Mouse (Mus musculus): ENCODE results near the gene Supt20. TPM values are rescaled to one million over a fixed set of nuclear protein-coding genes. Genes with fewer than 3 reads are reported as not detected.

Supt20 gene
- total RNA-seq (2012; rRNA removed) (34.1 and 36.6 TPM in 2 replicates), total RNA-seq (2014; rRNA removed) (38.6 and 45.3 TPM in 2 replicates), polyA plus RNA-seq (2012; ENCODE audit: insufficient read length, low read depth) (66.3 and 69.5 TPM in 2 replicates)

DNA sequence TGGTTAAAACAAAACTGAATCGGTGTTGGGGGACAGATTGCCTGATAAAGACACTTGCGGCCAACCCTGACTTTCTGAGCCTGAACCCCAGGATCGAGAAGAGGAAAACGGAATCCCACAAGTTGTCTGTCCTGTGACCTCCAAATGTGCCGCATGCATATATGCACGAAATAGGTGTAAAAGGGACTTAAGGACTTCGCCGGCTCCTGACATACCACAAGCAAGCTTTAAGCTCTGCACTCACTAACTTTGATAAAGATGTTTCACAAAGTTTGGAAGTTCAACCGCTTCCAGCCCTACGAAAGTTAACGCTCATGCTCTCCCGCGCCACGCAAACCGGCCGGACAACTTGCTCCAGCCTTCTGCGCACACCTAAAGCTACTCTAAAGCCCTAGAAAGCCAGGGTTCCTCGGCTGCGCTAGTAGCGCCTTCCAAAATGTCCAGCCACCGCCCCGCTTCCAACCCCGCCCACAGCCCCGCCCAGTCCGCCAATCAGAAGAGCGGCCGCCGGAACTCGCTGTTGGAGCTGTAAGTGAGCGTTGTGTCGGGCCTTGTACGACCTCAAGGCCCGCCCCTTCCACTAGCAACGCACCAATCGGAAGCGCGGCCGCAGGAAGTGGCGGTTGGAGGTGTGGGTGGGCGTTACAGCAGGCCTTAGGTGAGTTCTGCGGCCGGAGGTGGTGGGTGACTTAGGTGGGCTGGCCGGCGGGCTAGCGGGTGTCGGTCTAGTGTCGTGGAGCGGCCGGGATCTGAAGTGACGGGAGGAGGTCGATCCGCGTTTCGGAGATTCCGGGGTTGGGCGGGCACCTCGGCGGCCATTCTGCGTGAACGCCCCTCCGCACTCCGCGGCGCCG, at the start of gene Supt20:
Gene Supt20 (plus strand): TSS at position 606 of the 854 bp plus-strand sequence.
- Histone ChIP-seq H3K36me3 (replicated peaks in 1 of 2; ENCODE audit: control insufficient read depth in 1 of 2, insufficient read depth in 1 of 2, low read length in 1 of 2) (peaks cover 16 to 20% of the 10 kb centered on the region in 2 experiments), H3K9me3 (replicated peaks; ENCODE audit: low read length) (no peaks in the 10 kb centered on the region), H3K27ac (ENCODE audit: insufficient read depth, low read depth) (peak within 1 kb of the TSS; percentile 82), H3K4me1 (ENCODE audit: control insufficient read depth in 1 of 2, insufficient read depth in 2 of 2) (peaks cover 0 to 40% of the 10 kb centered on the region in 2 experiments; a peak in 2 of 4 replicates), H3K27me3 (replicated peaks) (no peaks in the 10 kb centered on the region), H3K4me3 (replicated peaks in 1 of 3; ENCODE audit: low read depth in 2 of 3, low read length in 2 of 3, poor library complexity in 1 of 3) (peak within 1 kb of the TSS; percentile 76 to 92 (median 84)), H3K9ac (ENCODE audit: insufficient read depth, low read depth) (peak within 1 kb of the TSS; percentile 84), H3K79me2 (replicated peaks; ENCODE audit: control insufficient read depth, extremely low read depth, insufficient read depth, poor library complexity, severe bottlenecking) (peaks cover 13% of the 10 kb centered on the region), H3K4me2 (ENCODE audit: insufficient read depth, low read depth, poor library complexity, severe bottlenecking) (peak within 1 kb of the TSS; percentile 54; the same call in 1 of the 2 replicates)
- dilution Hi-C loops (cut with MboI; ENCODE audit: extremely low pct_ligation_motif_present, extremely low pct_unique_long_range_greater_than_20kb, low sequenced_read_pairs) = no loop called here
- in situ Hi-C loops (cut with MboI; ENCODE audit: low pct_ligation_motif_present, low pct_unique_long_range_greater_than_20kb, low sequenced_read_pairs) = loop anchor here (25.0 kb wide), 1 partner anchor 955 kb away; no protein-coding TSS in a partner anchor
- peak; percentile 95 for DNase-seq (ENCODE audit: extremely low read depth)
- TF ChIP-seq POLR2AphosphoS2 (IDR thresholded peaks at IDR 0.05; ENCODE audit: low read depth, low read length) (peak; percentile 31; the same call in 1 of the 2 replicates), ZMIZ1 (IDR thresholded peaks at IDR 0.05; ENCODE audit: low read depth, low read length) (peak; percentile 77; the same call in 1 of the 2 replicates), MAFK (IDR thresholded peaks at IDR 0.05; ENCODE audit: insufficient replicate concordance, low read length) (no peak), MAX (IDR thresholded peaks at IDR 0.05; ENCODE audit: low read length) (0 out of 2 replicates have a peak, but pooled peaks have one; percentile 14), CHD1 (IDR thresholded peaks at IDR 0.05; ENCODE audit: low read depth, low read length) (no peak), HCFC1 (IDR thresholded peaks at IDR 0.05; ENCODE audit: low read depth, low read length) (peak; percentile 79), ELF1 (IDR thresholded peaks at IDR 0.05; ENCODE audit: low read depth, low read length) (peak; percentile 71), RCOR1 (conservative IDR thresholded peaks at IDR 0.05; ENCODE audit: low read depth, low read length) (no peak), NELFE (IDR thresholded peaks at IDR 0.05; ENCODE audit: low read depth, low read length) (peak; percentile 81), E2F4 (IDR thresholded peaks at IDR 0.05; ENCODE audit: insufficient replicate concordance, low read depth, low read length) (no peak), MYC (IDR thresholded peaks at IDR 0.05; ENCODE audit: low read depth, low read length) (0 out of 2 replicates have a peak, but pooled peaks have one; percentile 41), NRF1 (IDR thresholded peaks at IDR 0.05; ENCODE audit: low read depth, low read length) (0 out of 2 replicates have a peak, but pooled peaks have one; percentile 28), IRF4 (IDR thresholded peaks at IDR 0.05; ENCODE audit: low read depth, low read length) (0 out of 2 replicates have a peak, but pooled peaks have one; percentile 14), TCF12 (IDR thresholded peaks at IDR 0.05; ENCODE audit: low read depth, low read length) (0 out of 2 replicates have a peak, but pooled peaks have one; percentile 19), JUND (conservative IDR thresholded peaks at IDR 0.05; ENCODE audit: low read depth, low read length) (no peak), POLR2A (IDR thresholded peaks at IDR 0.05; ENCODE audit: low read depth, low read length) (peak; percentile 74)

GRCm38 (mm10) chr3:54642851-54643250, 49.8 kb upstream of the Supt20 start:
- Histone ChIP-seq H3K27ac (ENCODE audit: insufficient read depth, low read depth) (no peak overlapping the region), H3K4me3 (replicated peaks in 1 of 3; ENCODE audit: low read depth in 2 of 3, low read length in 2 of 3, poor library complexity in 1 of 3) (no peak overlapping the region), H3K4me1 (ENCODE audit: control insufficient read depth in 1 of 2, insufficient read depth in 2 of 2) (no peaks in the 10 kb centered on the region), H3K27me3 (replicated peaks) (no peaks in the 10 kb centered on the region), H3K79me2 (replicated peaks; ENCODE audit: control insufficient read depth, extremely low read depth, insufficient read depth, poor library complexity, severe bottlenecking) (no peaks in the 10 kb centered on the region), H3K9me3 (replicated peaks; ENCODE audit: low read length) (no peaks in the 10 kb centered on the region), H3K4me2 (ENCODE audit: insufficient read depth, low read depth, poor library complexity, severe bottlenecking) (no peak overlapping the region), H3K36me3 (replicated peaks in 1 of 2; ENCODE audit: control insufficient read depth in 1 of 2, insufficient read depth in 1 of 2, low read length in 1 of 2) (no peaks in the 10 kb centered on the region), H3K9ac (ENCODE audit: insufficient read depth, low read depth) (no peak overlapping the region)
- no peak for DNase-seq (ENCODE audit: extremely low read depth)
- dilution Hi-C loops (cut with MboI; ENCODE audit: extremely low pct_ligation_motif_present, extremely low pct_unique_long_range_greater_than_20kb, low sequenced_read_pairs) = no loop called here
- in situ Hi-C loops (cut with MboI; ENCODE audit: low pct_ligation_motif_present, low pct_unique_long_range_greater_than_20kb, low sequenced_read_pairs) = no loop called here
- TF ChIP-seq EP300 (IDR thresholded peaks at IDR 0.05; ENCODE audit: low read length) = no peak
- no peak for TF ChIP-seq SIN3A (IDR thresholded peaks at IDR 0.05; ENCODE audit: low read length)
- no peak for TF ChIP-seq ETS1 (conservative IDR thresholded peaks at IDR 0.05; ENCODE audit: low read depth, low read length)
- TF ChIP-seq UBTF (IDR thresholded peaks at IDR 0.05; ENCODE audit: low read depth, low read length) = no peak
- no peak for TF ChIP-seq HCFC1 (IDR thresholded peaks at IDR 0.05; ENCODE audit: low read depth, low read length)
- TF ChIP-seq MAX (IDR thresholded peaks at IDR 0.05; ENCODE audit: low read length) = no peak
- TF ChIP-seq PAX5 (IDR thresholded peaks at IDR 0.05; ENCODE audit: low read length) = no peak
- no peak for TF ChIP-seq NELFE (IDR thresholded peaks at IDR 0.05; ENCODE audit: low read depth, low read length)
- no peak for TF ChIP-seq IRF4 (IDR thresholded peaks at IDR 0.05; ENCODE audit: low read depth, low read length)
- TF ChIP-seq CHD2 (IDR thresholded peaks at IDR 0.05; ENCODE audit: low read length) = no peak
- no peak for TF ChIP-seq NRF1 (IDR thresholded peaks at IDR 0.05; ENCODE audit: low read depth, low read length)
- no peak for TF ChIP-seq MXI1 (IDR thresholded peaks at IDR 0.05; ENCODE audit: low read depth, low read length)
- no peak for TF ChIP-seq MAZ (IDR thresholded peaks at IDR 0.05; ENCODE audit: low read depth, low read length)
- no peak for TF ChIP-seq USF1 (IDR thresholded peaks at IDR 0.05; ENCODE audit: low read depth, low read length)
- TF ChIP-seq ZKSCAN1 (IDR thresholded peaks at IDR 0.05; ENCODE audit: borderline replicate concordance, low read depth, low read length) = no peak
